19 mouse cellular contexts compared by ENCODE assay signal in genomic region chr10:108380715-108381114, GRCm38 (mm10). TPM values are rescaled to one million over a fixed set of nuclear protein-coding genes. Genes with fewer than 3 reads are reported as not detected.
DNase-seq lines count a peak whose midpoint lies in the region; ATAC-seq and TF ChIP-seq lines count a peak whose summit lies in the region.
"Had no signal": no experiment of that assay in that cellular context is flagged by ENCODE, and none has a peak within 500 bp of the region (broad histone marks: within the 10 kb centered on the region; RNA-seq: fewer than 3 reads in every experiment).

No protein-coding gene starts in this region.

- intact Hi-C loops in heart, postnatal 14 days (cut with DNase I), result no loop called here

- peaks cover 7% of the 10 kb centered on the region for H3K4me1 ChIP-seq in kidney, embryonic 16.5 days (ENCODE audit: insufficient read depth, low read length)
- no peaks in the 10 kb centered on the region for H3K4me1 ChIP-seq in lung, adult 2 months (ENCODE audit: control insufficient read depth, insufficient read depth, low read length)
- H3K4me1 ChIP-seq: neural tube, embryonic 12.5 days had no signal

- no peak overlapping the region for H3K27ac ChIP-seq in kidney, embryonic 16.5 days (ENCODE audit: low read length)
- H3K27ac ChIP-seq: kidney, postnatal 0 days; liver, embryonic 13.5 days; neural tube, embryonic 12.5 days; stomach, postnatal 0 days had no signal

- no peak overlapping the region for H3K4me2 ChIP-seq in kidney, embryonic 16.5 days (replicated peaks; ENCODE audit: low read depth, low read length)
- H3K4me2 ChIP-seq: liver, embryonic 13.5 days; neural tube, embryonic 12.5 days had no signal

- no peak overlapping the region for H3K9ac ChIP-seq in kidney, embryonic 16.5 days (replicated peaks; ENCODE audit: low read length)
- H3K9ac ChIP-seq: forebrain, postnatal 0 days; liver, embryonic 13.5 days; neural tube, embryonic 12.5 days had no signal

- DNase-seq in adrenal gland, postnatal 14 days, result peak; percentile 24
- no peak for DNase-seq in adrenal gland, adult 18-20 months (ENCODE audit: low spot score in 2 of 2)
- peak; percentile 40 for DNase-seq in kidney, adult 11 months
- peak; percentile 50 for DNase-seq in lung, postnatal 36 days
- DNase-seq in lung, adult 2 months, result no peak
- peak; percentile 12 to 21 for DNase-seq in heart, postnatal 14 days
- DNase-seq: cerebellum, adult 9-11 months; forebrain, postnatal 0 days; layer of hippocampus, adult 9-11 months; liver, embryonic 13.5 days; lung, postnatal 14 days had no signal

- H3K36me3 ChIP-seq in kidney, embryonic 16.5 days (ENCODE audit: insufficient read depth, low read length), result peaks cover 10% of the 10 kb centered on the region
- H3K36me3 ChIP-seq: neural tube, embryonic 12.5 days had no signal

- TF ChIP-seq POLR2A in lung, adult 2 months (IDR thresholded peaks at IDR 0.05; ENCODE audit: borderline replicate concordance, extremely low read depth, low read depth, low read length), result no peak

- 92% methylated on average over 10 of the region's 10 CpGs for WGBS in kidney, embryonic 16.5 days
- 64% methylated on average over 10 of the region's 10 CpGs for WGBS in lung, adult 2 months

- no peaks in the 10 kb centered on the region for H3K9me3 ChIP-seq in kidney, embryonic 16.5 days (ENCODE audit: low read length)
- H3K9me3 ChIP-seq: liver, embryonic 13.5 days; neural tube, embryonic 12.5 days had no signal

- ATAC-seq in kidney, embryonic 16.5 days (ENCODE audit: low FRiP score, low TSS enrichment), result no peak
- ATAC-seq: forebrain, postnatal 0 days; hindbrain, embryonic 16.5 days had no signal

- H3K27me3 ChIP-seq in kidney, embryonic 16.5 days (ENCODE audit: insufficient read depth, low read length), result no peaks in the 10 kb centered on the region
- H3K27me3 ChIP-seq: CH12.LX; liver, embryonic 13.5 days; neural tube, embryonic 12.5 days had no signal

- no peak overlapping the region for H3K4me3 ChIP-seq in kidney, embryonic 16.5 days (ENCODE audit: low read length)
- no peak overlapping the region for H3K4me3 ChIP-seq in lung, adult 2 months (replicated peaks; ENCODE audit: extremely low read depth, low read depth, low read length)
- H3K4me3 ChIP-seq: liver, embryonic 13.5 days; neural tube, embryonic 12.5 days had no signal

- TF ChIP-seq CTCF in lung, adult 2 months (IDR thresholded peaks at IDR 0.05; ENCODE audit: insufficient read depth, low read length), result no peak

RNA-seq across cellular contexts. Expression of gene Pawr, which starts 48.8 kb away (rescaled TPM):
- total RNA-seq in adrenal gland, postnatal 14 days (2021), result 10.1 and 10.9 TPM in 2 replicates
- total RNA-seq in adrenal gland, adult 18-20 months (2021), result 10 to 100 TPM in 1 of 2 experiments, 1 to 10 TPM in 1; 8.0 to 10.3 TPM
- polyA plus RNA-seq in kidney, embryonic 16.5 days (2015; fragmentation: Nextera tagmentation; extraction: Ambion mirVana), result 13.4 and 13.6 TPM in 2 replicates
- 12.9 and 23.8 TPM in 2 replicates for polyA plus RNA-seq in lung, adult 2 months (2012; rRNA removed)
- 1 to 10 TPM; 3.1 to 3.4 TPM for total RNA-seq in heart, postnatal 14 days (2021)
- total RNA-seq: CH12.LX; granulocyte monocyte progenitor cell, adult 5-6 weeks; megakaryocyte-erythroid progenitor cell, adult 5-6 weeks had no signal

Comparison
In these comparisons a context has a peak if more than half of its experiments do, and no peak if none do; other contexts are left out.
1. DNase-seq: peak in adrenal gland, postnatal 14 days (single experiment), kidney, adult 11 months (single experiment), lung, postnatal 36 days (single experiment) and heart, postnatal 14 days (2 of 2); none in adrenal gland, adult 18-20 months (0 of 2) and lung, adult 2 months (single experiment).